8 mouse cellular contexts compared by ENCODE assay signal in the genomic region with DNA sequence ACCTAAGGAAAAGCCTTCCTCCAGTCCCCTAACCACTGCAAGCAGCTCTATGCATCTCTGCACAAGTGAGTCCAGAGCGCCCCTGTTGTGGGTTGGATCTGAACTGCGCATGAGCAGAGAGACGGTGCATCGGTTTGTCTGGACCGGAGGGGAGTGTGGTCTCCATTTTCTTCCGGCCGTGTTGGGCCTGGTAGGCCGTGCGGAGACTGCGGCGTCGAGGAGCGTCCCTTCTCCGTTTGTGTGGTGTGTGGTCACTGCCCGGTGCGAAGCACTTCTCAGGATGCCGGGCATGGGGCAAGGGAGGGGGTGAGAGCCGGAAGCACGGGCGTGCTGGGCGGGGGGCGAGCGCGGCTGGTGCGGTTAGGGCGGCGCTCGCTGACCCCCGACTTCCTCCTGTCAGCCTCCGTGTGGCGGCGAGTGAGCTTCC. TPM values are rescaled to one million over a fixed set of nuclear protein-coding genes. Genes with fewer than 3 reads are reported as not detected.
DNase-seq lines count a peak whose midpoint lies in the region; ATAC-seq and TF ChIP-seq lines count a peak whose summit lies in the region.
"Not testable (repeated sequence)": the region's sequence is repeated elsewhere in the genome, so short reads cannot be mapped to it uniquely, and the experiment has no call there.

A gene (plus strand): TSS at position 124 of the 427 bp plus-strand sequence.

- H3K27me3 ChIP-seq in embryonic facial prominence, embryonic 15.5 days; limb, embryonic 12.5 days; midbrain, embryonic 14.5 days (ENCODE audit: control insufficient read depth, insufficient read depth, low read length): not testable (repeated sequence)

- H3K36me3 ChIP-seq in embryonic facial prominence, embryonic 15.5 days; limb, embryonic 12.5 days; midbrain, embryonic 14.5 days (ENCODE audit: control insufficient read depth, insufficient read depth, low read length): not testable (repeated sequence)

- H3K9me3 ChIP-seq in embryonic facial prominence, embryonic 15.5 days (replicated peaks); limb, embryonic 12.5 days; midbrain, embryonic 14.5 days (ENCODE audit: control insufficient read depth, low read length): not testable (repeated sequence)

- H3K9ac ChIP-seq in embryonic facial prominence, embryonic 15.5 days: 0 out of 2 replicates have a peak within 1 kb of the TSS, but pooled peaks have one; percentile 18
- peak within 1 kb of the TSS; percentile 37; the same call in 1 of the 2 replicates for H3K9ac ChIP-seq in limb, embryonic 12.5 days (replicated peaks)
- peak within 1 kb of the TSS; percentile 29; the same call in 1 of the 2 replicates for H3K9ac ChIP-seq in midbrain, embryonic 14.5 days (replicated peaks; ENCODE audit: low read length)

- peak within 1 kb of the TSS; percentile 46 for H3K4me2 ChIP-seq in embryonic facial prominence, embryonic 15.5 days (replicated peaks)
- peak within 1 kb of the TSS; percentile 48 for H3K4me2 ChIP-seq in limb, embryonic 12.5 days
- H3K4me2 ChIP-seq in midbrain, embryonic 14.5 days (ENCODE audit: low read length): peak within 1 kb of the TSS; percentile 47

- peak; percentile 19; the same call in 1 of the 2 replicates for TF ChIP-seq POLR2A in bone marrow, adult 2 months (IDR thresholded peaks at IDR 0.05; ENCODE audit: borderline replicate concordance, control insufficient read depth, low read depth, low read length)

- not testable (repeated sequence) for H3K27ac ChIP-seq in bone marrow, adult 2 months (ENCODE audit: control insufficient read depth, insufficient read depth, low read depth, low read length, poor library complexity)
- H3K27ac ChIP-seq in embryonic facial prominence, embryonic 15.5 days (replicated peaks): peak within 1 kb of the TSS; percentile 60; the same call in 1 of the 2 replicates
- peak within 1 kb of the TSS; percentile 17; the same call in 1 of the 2 replicates for H3K27ac ChIP-seq in limb, embryonic 12.5 days
- peak within 1 kb of the TSS; percentile 75 for H3K27ac ChIP-seq in midbrain, embryonic 14.5 days (replicated peaks; ENCODE audit: low read depth, low read length)

- peak within 1 kb of the TSS; percentile 48 for H3K4me3 ChIP-seq in bone marrow, adult 2 months (replicated peaks; ENCODE audit: control insufficient read depth, low read depth, low read length)
- peak within 1 kb of the TSS; percentile 46 for H3K4me3 ChIP-seq in embryonic facial prominence, embryonic 15.5 days (replicated peaks)
- H3K4me3 ChIP-seq in limb, embryonic 12.5 days (replicated peaks): peak within 1 kb of the TSS; percentile 41
- H3K4me3 ChIP-seq in midbrain, embryonic 14.5 days (replicated peaks; ENCODE audit: low read depth, low read length): peak within 1 kb of the TSS; percentile 39

- not testable (repeated sequence) for TF ChIP-seq CTCF in bone marrow, adult 2 months (IDR thresholded peaks at IDR 0.05; ENCODE audit: control insufficient read depth, insufficient read depth, low read length)

- WGBS in bone marrow, adult 2 months: 3% methylated on average over 18 of the region's 32 CpGs
- WGBS in embryonic facial prominence, embryonic 15.5 days: 4% methylated on average over 17 of the region's 32 CpGs
- 3% methylated on average over 19 of the region's 32 CpGs for WGBS in limb, embryonic 12.5 days
- WGBS in midbrain, embryonic 14.5 days: 2% methylated on average over 20 of the region's 32 CpGs

- DNase-seq in 3T3-L1 (ENCODE audit: low read depth, low spot score): peak; percentile 71
- peak; percentile 84 for DNase-seq in heart, adult 8-10 months (ENCODE audit: low spot score)
- peak; percentile 67 to 69 for DNase-seq in kidney, adult 8-10 months
- DNase-seq in midbrain, embryonic 14.5 days: peak; percentile 92
- DNase-seq in spleen, adult 12 weeks (ENCODE audit: low spot score): peak; percentile 46

- H3K4me1 ChIP-seq in bone marrow, adult 2 months (ENCODE audit: control insufficient read depth, insufficient read depth, low read length); embryonic facial prominence, embryonic 15.5 days; limb, embryonic 12.5 days (replicated peaks); midbrain, embryonic 14.5 days (ENCODE audit: control insufficient read depth, insufficient read depth, low read length): not testable (repeated sequence)

- peak; percentile 96 for ATAC-seq in embryonic facial prominence, embryonic 15.5 days (ENCODE audit: insufficient number of reproducible peaks, low FRiP score, low TSS enrichment, low read depth)
- ATAC-seq in limb, embryonic 12.5 days (ENCODE audit: insufficient number of reproducible peaks, insufficient read depth, low FRiP score, low TSS enrichment, low read depth): peak; percentile 96
- ATAC-seq in midbrain, embryonic 14.5 days (ENCODE audit: low FRiP score, low TSS enrichment): peak; percentile 98

RNA-seq across cellular contexts. Expression of the gene that starts here (rescaled TPM):
- polyA plus RNA-seq in bone marrow, adult 2 months (2011; ENCODE audit: insufficient read depth, insufficient read length, low replicate concordance, missing spikeins): 2.9 and 4.0 TPM in 2 replicates
- polyA plus RNA-seq in embryonic facial prominence, embryonic 15.5 days (2015; fragmentation: Nextera tagmentation; extraction: Ambion mirVana): 5.8 and 7.5 TPM in 2 replicates
- 1 to 10 TPM; 4.1 to 9.7 (median 6.7) TPM for total RNA-seq in heart, adult 8-10 months (2022)
- polyA plus RNA-seq in limb, embryonic 12.5 days (2016; fragmentation: Nextera tagmentation; extraction: Ambion mirVana): 6.6 and 8.0 TPM in 2 replicates
- polyA plus RNA-seq in midbrain, embryonic 14.5 days (2014; fragmentation: Nextera tagmentation; extraction: Ambion mirVana): 6.2 and 8.9 TPM in 2 replicates
